Mouse (Mus musculus) stomach, embryonic 15.5 days (tissue): ENCODE measurements around the gene Ddx19b. TPM values are rescaled to one million over a fixed set of nuclear protein-coding genes. Genes with fewer than 3 reads are reported as not detected.
A peak's percentile ranks its signal among the peaks of the same experiment; 100 is the strongest.
"Not testable (repeated sequence)": the region's sequence is repeated elsewhere in the genome, so short reads cannot be mapped to it uniquely, and the experiment has no call there.

ENCODE experiments used
- ATAC-seq: fragments of 200-750 bp; cut with Nextera tagmentation; 2 replicates; pipeline ENCODE4 v1.8.0; 2017; ENCODE audit warnings: low read depth, moderate number of reproducible peaks, moderate TSS enrichment; ENCODE audit not compliant: insufficient read depth, low FRiP score
- H3K27ac ChIP-seq: fragments of 300-500 bp; sonication (generic); 2 replicates; pipeline ENCODE4 v1.5.1; 2015; ENCODE audit warnings: mild to moderate bottlenecking, inconsistent platforms
- H3K27me3 ChIP-seq: fragments of 300-500 bp; sonication (generic); replicated peaks from 2 replicates; pipeline ENCODE4 v1.6.1; 2015; ENCODE audit warnings: inconsistent platforms
- H3K36me3 ChIP-seq: fragments of 300-500 bp; sonication (generic); 2 replicates; pipeline ENCODE4 v1.6.1; 2015; ENCODE audit warnings: inconsistent platforms
- H3K4me1 ChIP-seq: fragments of 300-500 bp; sonication (generic); 2 replicates; pipeline ENCODE4 v1.6.1; 2015; ENCODE audit warnings: inconsistent platforms
- H3K4me2 ChIP-seq: fragments of 300-500 bp; sonication (generic); 2 replicates; pipeline ENCODE4 v1.6.1; 2015; ENCODE audit warnings: mild to moderate bottlenecking, inconsistent platforms
- H3K4me3 ChIP-seq: fragments of 300-500 bp; sonication (generic); replicated peaks from 2 replicates; pipeline ENCODE4 v1.5.1; 2015; ENCODE audit warnings: inconsistent platforms
- H3K9ac ChIP-seq: fragments of 300-500 bp; sonication (generic); 2 replicates; pipeline ENCODE4 v1.6.1; 2015; ENCODE audit warnings: inconsistent platforms
- H3K9me3 ChIP-seq: fragments of 300-500 bp; sonication (generic); 2 replicates; pipeline ENCODE4 v1.6.1; 2016; ENCODE audit warnings: inconsistent platforms
- WGBS: fragments of 180-500 bp; shearing (Covaris S2); methylation state at CpG from one replicate; pipeline ENCODE4 v1.1.7; 2015; 5-methylcytosine and 5-hydroxymethylcytosine counted together
- polyA plus RNA-seq: library from polyadenylated mRNA; unstranded; fragments of >200 nt; fragmentation: Nextera tagmentation; extraction: Ambion mirVana; gene quantifications from 2 replicates; pipeline ENCODE4 v1.2.1, GENCODE M21; 2015

Ddx19b gene
- 6.4 and 6.9 TPM in 2 replicates for polyA plus RNA-seq

DNA sequence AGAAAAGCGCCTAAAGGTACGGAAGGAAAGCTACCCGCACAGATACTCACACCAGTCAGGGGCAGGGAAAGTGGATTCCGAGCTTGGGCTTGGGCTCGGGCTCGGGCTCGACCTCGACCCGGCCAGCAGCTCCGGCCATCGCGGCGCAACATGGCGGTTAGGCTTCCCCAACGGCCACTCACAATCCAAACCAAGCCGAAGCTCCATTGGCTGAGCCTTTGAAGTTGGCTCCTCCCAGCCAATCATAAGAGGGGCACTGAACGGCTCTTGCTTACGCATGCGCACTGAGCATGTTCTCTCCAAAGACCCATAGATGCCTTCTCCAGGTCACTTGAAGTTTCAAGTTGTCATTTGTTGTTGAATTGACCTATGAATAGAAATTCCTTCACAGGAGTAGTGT lies at the start of gene Ddx19b:
Gene Ddx19b, minus strand, starts transcription at position 180 of the 400 bp plus-strand sequence.
- Histone ChIP-seq H3K9ac (no peak within 1 kb of the TSS), H3K9me3 (no peaks in the 10 kb centered on the region), H3K4me1 (peaks cover 20% of the 10 kb centered on the region), H3K36me3 (peaks cover 5% of the 10 kb centered on the region; the same call in 1 of the 2 replicates), H3K27me3 (0 out of 2 replicates have a peak, but pooled peaks cover 3% of the 10 kb centered on the region), H3K27ac (no peak within 1 kb of the TSS), H3K4me2 (no peak within 1 kb of the TSS), H3K4me3 (no peak within 1 kb of the TSS)
- no peak for ATAC-seq
- 94% methylated on average over 19 of the region's 19 CpGs for WGBS

DNA sequence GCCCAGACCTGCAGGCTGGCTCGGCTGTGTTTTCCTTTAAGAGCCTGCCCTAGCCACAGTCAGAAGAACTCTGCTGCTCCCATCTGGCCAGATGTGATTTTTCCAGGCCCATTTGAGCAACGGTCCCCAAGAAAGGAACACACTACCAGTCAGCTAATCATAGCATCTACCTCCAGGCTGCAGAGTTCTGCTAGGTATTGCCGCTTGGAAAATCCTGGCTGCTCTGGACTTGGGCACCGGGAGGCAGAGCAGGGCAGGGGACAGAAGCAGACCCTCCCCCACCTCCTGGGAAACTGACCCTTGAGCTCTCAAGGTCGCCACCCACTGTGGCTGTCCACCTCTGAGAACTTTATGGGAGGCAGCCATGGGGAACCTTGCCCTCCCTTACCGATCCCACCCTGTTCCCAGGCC lies 48.3 kb upstream of the Ddx19b start:
- Histone ChIP-seq H3K9ac (no peak overlapping the region), H3K4me3 (no peak overlapping the region), H3K27ac (no peak overlapping the region), H3K4me2 (no peak overlapping the region), H3K27me3 (0 out of 2 replicates have a peak, but pooled peaks cover 4% of the 10 kb centered on the region), H3K4me1 (no peaks in the 10 kb centered on the region), H3K9me3 (no peaks in the 10 kb centered on the region), H3K36me3 (no peaks in the 10 kb centered on the region)
- WGBS = 31% methylated on average over 6 of the region's 6 CpGs
- ATAC-seq = no peak

DNA sequence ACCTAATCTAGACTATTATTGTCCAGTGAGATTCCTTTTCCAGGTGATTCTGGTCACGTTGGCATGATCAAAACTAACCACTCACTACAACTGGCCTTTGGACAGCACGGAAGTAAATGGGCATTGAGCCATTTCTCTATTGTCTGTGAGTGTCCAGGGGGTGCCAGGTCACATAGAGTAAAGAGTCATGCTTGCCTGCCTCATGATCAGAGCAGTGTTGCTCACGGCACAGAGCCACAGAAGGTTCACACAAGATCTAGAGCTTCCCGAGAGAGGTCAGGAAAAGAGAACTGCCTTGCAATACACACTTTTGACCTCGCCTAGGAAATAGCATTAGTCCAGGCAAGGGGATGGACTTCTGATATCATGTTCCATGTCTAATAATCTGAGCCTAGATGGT lies 47.9 kb upstream of the Ddx19b start:
- Histone ChIP-seq H3K9me3 (no peaks in the 10 kb centered on the region), H3K4me3 (no peak overlapping the region), H3K9ac (no peak overlapping the region), H3K27me3 (0 out of 2 replicates have a peak, but pooled peaks cover 4% of the 10 kb centered on the region), H3K4me2 (no peak overlapping the region), H3K36me3 (no peaks in the 10 kb centered on the region), H3K27ac (no peak overlapping the region), H3K4me1 (no peaks in the 10 kb centered on the region)
- 63% methylated on average over 5 of the region's 5 CpGs for WGBS
- no peak for ATAC-seq

DNA sequence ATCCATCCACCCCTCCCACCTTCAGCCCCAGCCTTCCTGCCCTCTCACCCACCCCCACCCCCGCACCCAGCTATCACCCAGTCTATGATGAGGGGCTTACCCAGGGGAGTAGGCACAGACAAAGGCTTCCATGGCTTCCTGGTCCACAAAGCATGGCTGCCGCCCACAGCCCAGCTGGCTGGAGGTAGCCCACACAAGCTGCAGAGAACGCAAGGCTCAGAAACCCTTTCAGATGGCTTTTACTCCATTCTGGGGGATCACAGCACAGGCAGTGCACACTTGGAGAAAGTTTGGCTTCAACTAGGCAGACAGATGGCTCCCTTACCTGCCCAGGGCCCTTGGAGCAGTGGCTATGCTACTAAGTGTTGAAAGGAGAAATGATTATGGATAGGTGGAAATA lies 44.4 kb upstream of the Ddx19b start:
- Histone ChIP-seq H3K36me3 (no peaks in the 10 kb centered on the region), H3K9ac (no peak overlapping the region), H3K27me3 (0 out of 2 replicates have a peak, but pooled peaks cover 4% of the 10 kb centered on the region), H3K4me2 (no peak overlapping the region), H3K9me3 (no peaks in the 10 kb centered on the region), H3K4me3 (no peak overlapping the region), H3K27ac (no peak overlapping the region), H3K4me1 (no peaks in the 10 kb centered on the region)
- ATAC-seq = no peak
- 76% methylated on average over 3 of the region's 3 CpGs for WGBS

GRCm38 (mm10) chr8:111068660-111069059 lies 37.1 kb upstream of the Ddx19b start:
- H3K27ac ChIP-seq, ATAC-seq, H3K4me1 ChIP-seq, H3K9ac ChIP-seq, H3K9me3 ChIP-seq, H3K4me3 ChIP-seq, H3K27me3 ChIP-seq, H3K36me3 ChIP-seq, H3K4me2 ChIP-seq: not testable (repeated sequence)
- 85% methylated on average over 9 of the region's 9 CpGs for WGBS

GRCm38 (mm10) chr8:111067439-111067838 lies 35.9 kb upstream of the Ddx19b start:
- Histone ChIP-seq H3K9me3 (no peaks in the 10 kb centered on the region), H3K9ac (no peak overlapping the region), H3K27me3 (no peaks in the 10 kb centered on the region; the same call in 1 of the 2 replicates), H3K4me1 (no peaks in the 10 kb centered on the region), H3K4me2 (no peak overlapping the region), H3K27ac (no peak overlapping the region), H3K36me3 (no peaks in the 10 kb centered on the region), H3K4me3 (no peak overlapping the region)
- 33% methylated on average over 10 of the region's 10 CpGs for WGBS
- ATAC-seq = no peak

DNA sequence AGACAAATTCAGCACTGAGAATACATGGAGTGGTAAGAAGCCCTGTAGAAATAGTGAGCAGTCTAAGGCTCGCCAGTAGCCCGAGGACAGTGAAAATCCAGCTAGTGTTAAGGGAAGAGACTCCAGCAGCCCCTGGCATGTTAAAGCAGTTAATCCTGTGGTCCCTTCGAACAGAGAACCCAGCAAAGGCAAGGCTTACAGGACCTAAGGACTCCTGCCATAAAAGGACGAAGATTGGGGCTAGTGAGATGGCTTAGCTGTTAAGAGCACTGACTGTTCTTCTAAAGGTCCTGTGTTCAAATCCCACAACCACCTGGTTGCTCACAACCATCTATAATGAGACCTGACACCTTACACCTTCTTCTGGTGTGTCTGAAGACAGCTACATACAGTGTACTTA lies 34.8 kb upstream of the Ddx19b start:
- Histone ChIP-seq H3K4me2 (no peak overlapping the region), H3K27me3 (no peaks in the 10 kb centered on the region; the same call in 1 of the 2 replicates), H3K9me3 (no peaks in the 10 kb centered on the region), H3K27ac (no peak overlapping the region), H3K36me3 (no peaks in the 10 kb centered on the region), H3K4me1 (0 out of 2 replicates have a peak, but pooled peaks cover 3% of the 10 kb centered on the region), H3K4me3 (no peak overlapping the region), H3K9ac (no peak overlapping the region)
- 67% methylated on average over 4 of the region's 4 CpGs for WGBS
- no peak for ATAC-seq

DNA sequence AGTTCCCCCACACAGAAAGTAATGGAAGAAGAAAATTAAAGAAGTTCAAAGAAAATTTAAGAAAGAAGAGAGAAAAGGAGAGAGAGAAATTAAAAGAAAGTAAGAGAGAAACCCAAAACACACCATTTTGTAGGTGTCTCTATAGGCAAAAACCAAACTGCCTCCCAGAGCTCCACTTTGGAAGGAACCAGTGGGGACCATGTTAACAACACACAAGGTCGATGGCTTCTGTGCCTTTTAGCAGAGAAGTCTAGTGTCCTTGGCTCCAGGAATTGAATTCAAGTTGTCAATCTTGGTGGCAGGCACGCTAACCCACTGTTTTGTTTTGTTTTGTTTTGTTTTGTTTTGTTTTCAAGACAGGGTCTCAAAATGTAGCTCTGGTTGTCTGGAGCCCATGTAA lies 31.3 kb upstream of the Ddx19b start:
- peak overlapping the region; percentile 62 for H3K4me3 ChIP-seq
- H3K4me1 ChIP-seq = peaks cover 10% of the 10 kb centered on the region; the same call in 1 of the 2 replicates
- ATAC-seq = no peak
- peak overlapping the region; percentile 88 for H3K4me2 ChIP-seq
- no peak overlapping the region for H3K27ac ChIP-seq
- no peak overlapping the region for H3K9ac ChIP-seq
- H3K27me3 ChIP-seq = no peaks in the 10 kb centered on the region; the same call in 1 of the 2 replicates
- H3K9me3 ChIP-seq = no peaks in the 10 kb centered on the region
- WGBS = 60% methylated on average over 2 of the region's 2 CpGs
- H3K36me3 ChIP-seq = no peaks in the 10 kb centered on the region

- Histone ChIP-seq H3K27me3 (no peaks in the 10 kb centered on the region; the same call in 1 of the 2 replicates), H3K9me3 (no peaks in the 10 kb centered on the region), H3K9ac (peak overlapping the region; percentile 29), H3K27ac (no peak overlapping the region; the same call in 1 of the 2 replicates), H3K4me1 (peaks cover 15% of the 10 kb centered on the region), H3K36me3 (no peaks in the 10 kb centered on the region), H3K4me3 (peak overlapping the region; percentile 62), H3K4me2 (peak overlapping the region; percentile 88)
- 0% methylated on average over 27 of the region's 27 CpGs for WGBS
- peak; percentile 91 for ATAC-seq
Measured at GRCm38 (mm10) chr8:111062072-111062757, 30.7 kb upstream of the Ddx19b start.

DNA sequence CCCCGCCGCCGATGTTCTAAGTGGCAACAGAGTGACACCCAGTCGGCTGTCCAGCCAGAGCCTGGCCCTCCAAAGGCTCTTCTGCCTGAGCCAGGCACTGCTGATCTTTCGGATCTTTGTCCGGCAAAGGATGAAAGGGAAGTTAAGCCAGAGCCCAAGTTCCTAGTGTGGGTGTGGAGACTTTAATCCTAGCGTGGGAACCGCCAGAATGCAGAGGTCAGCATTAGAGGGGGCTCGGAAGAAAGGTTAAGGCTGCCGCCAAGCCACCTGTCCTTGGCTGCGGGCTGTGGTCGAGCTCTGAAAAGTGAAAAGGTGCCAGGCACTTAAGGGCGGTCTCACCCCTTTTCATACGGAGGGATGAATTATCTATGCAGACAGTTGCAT lies 30.1 kb upstream of the Ddx19b start:
- no peak overlapping the region; the same call in 1 of the 2 replicates for H3K27ac ChIP-seq
- peaks cover 18% of the 10 kb centered on the region for H3K4me1 ChIP-seq
- no peaks in the 10 kb centered on the region for H3K9me3 ChIP-seq
- peak overlapping the region; percentile 29 for H3K9ac ChIP-seq
- peak overlapping the region; percentile 62 for H3K4me3 ChIP-seq
- under 1% methylated on average over 14 of the region's 14 CpGs for WGBS
- no peaks in the 10 kb centered on the region; the same call in 1 of the 2 replicates for H3K27me3 ChIP-seq
- no peaks in the 10 kb centered on the region for H3K36me3 ChIP-seq
- H3K4me2 ChIP-seq = peak overlapping the region; percentile 88
- ATAC-seq = no peak; the same call in 1 of the 2 replicates

GRCm38 (mm10) chr8:111058946-111059572 lies 27.5 kb upstream of the Ddx19b start:
- no peak for ATAC-seq
- Histone ChIP-seq H3K4me3 (no peak overlapping the region), H3K27ac (no peak overlapping the region), H3K4me1 (peaks cover 18% of the 10 kb centered on the region), H3K9ac (no peak overlapping the region), H3K36me3 (peaks cover 16% of the 10 kb centered on the region), H3K27me3 (no peaks in the 10 kb centered on the region), H3K9me3 (no peaks in the 10 kb centered on the region), H3K4me2 (no peak overlapping the region)
- WGBS = 75% methylated on average over 2 of the region's 2 CpGs

DNA sequence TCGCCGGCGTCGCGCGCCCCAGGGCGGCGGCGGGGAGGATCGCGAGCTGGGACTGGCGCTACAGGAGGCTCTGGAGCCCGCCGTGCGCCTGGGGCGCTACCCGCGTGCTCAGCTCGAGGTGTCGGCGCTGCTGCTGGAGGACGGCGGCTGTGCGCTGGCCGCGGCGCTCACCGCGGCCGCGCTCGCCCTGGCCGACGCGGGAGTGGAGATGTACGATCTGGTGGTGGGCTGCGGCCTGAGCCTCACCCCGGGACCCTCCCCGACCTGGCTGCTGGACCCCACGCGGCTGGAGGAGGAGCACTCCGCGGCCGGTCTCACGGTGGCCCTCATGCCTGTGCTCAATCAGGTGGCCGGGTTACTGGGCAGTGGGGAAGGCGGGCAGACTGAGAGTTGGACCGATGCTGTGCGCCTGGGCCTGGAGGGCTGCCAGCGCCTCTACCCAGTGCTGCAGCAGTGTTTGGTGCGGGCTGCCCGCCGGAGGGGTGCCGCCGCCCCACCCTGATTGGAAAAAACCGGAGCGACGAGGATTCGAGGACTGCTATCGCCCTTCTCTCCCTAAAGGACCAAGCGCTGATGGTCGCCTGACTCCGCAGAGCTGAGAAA lies 25.2 kb upstream of the Ddx19b start:
- peak; percentile 48; the same call in 1 of the 2 replicates for ATAC-seq
- peaks cover 17% of the 10 kb centered on the region for H3K4me1 ChIP-seq
- H3K4me2 ChIP-seq = peak overlapping the region; percentile 90
- H3K36me3 ChIP-seq = peaks cover 35% of the 10 kb centered on the region
- peak overlapping the region; percentile 92 for H3K27ac ChIP-seq
- under 1% methylated on average over 54 of the region's 63 CpGs for WGBS
- peak overlapping the region; percentile 85 for H3K4me3 ChIP-seq
- no peaks in the 10 kb centered on the region for H3K27me3 ChIP-seq
- no peaks in the 10 kb centered on the region for H3K9me3 ChIP-seq
- H3K9ac ChIP-seq = peak overlapping the region; percentile 84
